Mouse (Mus musculus) cerebellum, adult 2 months (tissue): ENCODE measurements around the gene Ccdc183.

ENCODE experiments used
- CTCF ChIP-seq: fragments of 200-500 bp; IDR thresholded peaks from 2 replicates; pipeline ENCODE4 v1.5.1; 2011; ENCODE audit warnings: low read depth, mild to moderate bottlenecking, control low read depth, low read length, moderate library complexity, borderline replicate concordance; ENCODE audit not compliant: insufficient read depth
- POLR2A ChIP-seq: fragments of 200-500 bp; IDR thresholded peaks from 2 replicates; pipeline ENCODE4 v1.6.1; 2011; ENCODE audit warnings: low read length, control low read depth, borderline replicate concordance; ENCODE audit not compliant: insufficient read depth

DNA sequence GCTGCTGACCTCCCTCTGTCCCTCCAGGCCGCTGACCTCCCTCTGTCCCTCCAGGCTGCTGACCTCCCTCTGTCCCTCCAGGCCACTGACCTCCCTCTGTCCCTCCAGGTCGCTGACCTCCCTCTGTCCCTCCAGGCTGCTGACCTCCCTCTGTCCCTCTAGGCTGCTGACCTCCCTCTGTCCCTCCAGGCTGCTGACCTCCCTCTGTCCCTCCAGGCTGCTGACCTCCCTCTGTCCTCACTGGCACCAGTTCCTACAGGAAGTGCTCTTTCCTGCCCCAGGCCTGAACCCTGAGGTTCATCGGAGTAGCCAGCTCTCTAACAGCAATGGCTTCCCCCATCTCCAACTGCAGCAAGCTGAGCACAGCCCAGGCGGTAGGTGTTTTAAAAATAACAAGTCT is 11.3 kb upstream of the Ccdc183 start:
- TF ChIP-seq CTCF (no peak), POLR2A (no peak)
